Comparison of ENCODE assay signal across 19 mouse cellular contexts in genomic region chr7:96943715-96944377, GRCm38 (mm10). TPM values are rescaled to one million over a fixed set of nuclear protein-coding genes. Genes with fewer than 3 reads are reported as not detected.
DNase-seq lines count a peak whose midpoint lies in the region; ATAC-seq and TF ChIP-seq lines count a peak whose summit lies in the region.
"Had no signal": no experiment of that assay in that cellular context is flagged by ENCODE, and none has a peak within 500 bp of the region (broad histone marks: within the 10 kb centered on the region; RNA-seq: fewer than 3 reads in every experiment).

No protein-coding gene starts in this region.

- no peak for TF ChIP-seq CTCF in forebrain, postnatal 0 days (IDR thresholded peaks at IDR 0.05; ENCODE audit: low read depth)
- no peak for TF ChIP-seq CTCF in brain, embryonic 14.5 days (IDR thresholded peaks at IDR 0.05; ENCODE audit: borderline replicate concordance, extremely low read depth, insufficient read depth, insufficient read length)

- peak overlapping the region; percentile 20; the same call in 1 of the 2 replicates for H3K27ac ChIP-seq in forebrain, embryonic 11.5 days (ENCODE audit: low read depth, low read length)
- H3K27ac ChIP-seq in forebrain, postnatal 0 days (ENCODE audit: low read depth, low read length) = no peak overlapping the region
- no peak overlapping the region for H3K27ac ChIP-seq in midbrain, embryonic 15.5 days
- H3K27ac ChIP-seq: forebrain, embryonic 13.5 days; heart, embryonic 15.5 days; hindbrain, embryonic 13.5 days; hindbrain, postnatal 0 days had no signal

- no peak overlapping the region for H3K4me3 ChIP-seq in forebrain, embryonic 11.5 days (ENCODE audit: low read depth, low read length)
- H3K4me3 ChIP-seq in forebrain, postnatal 0 days (ENCODE audit: low read depth, low read length) = no peak overlapping the region
- H3K4me3 ChIP-seq in midbrain, embryonic 15.5 days = no peak overlapping the region
- H3K4me3 ChIP-seq: forebrain, embryonic 13.5 days; heart, embryonic 15.5 days; hindbrain, embryonic 13.5 days had no signal

- WGBS in forebrain, embryonic 11.5 days = 18% methylated on average over 5 of the region's 5 CpGs
- WGBS in forebrain, postnatal 0 days = 17% methylated on average over 5 of the region's 5 CpGs
- 24% methylated on average over 5 of the region's 5 CpGs for WGBS in midbrain, embryonic 15.5 days

- no peak for DNase-seq in forebrain, embryonic 11.5 days (ENCODE audit: low spot score)
- DNase-seq in forebrain, postnatal 0 days = no peak
- peak; percentile 1 for DNase-seq in Muller cell, postnatal 12 days (ENCODE audit: inconsistent ontology term)
- DNase-seq in brain, embryonic 14.5 days (ENCODE audit: low read depth) = peak; percentile 54
- no peak for DNase-seq in gastrocnemius, postnatal 4 days (ENCODE audit: low spot score in 2 of 2)
- DNase-seq: adrenal gland, adult 8-10 months; adrenal gland, postnatal 36 days; cerebellum, adult 11 months; cerebellum, adult 8-10 months; cerebellum, postnatal 25 days; gastrocnemius, postnatal 36 days; heart, adult 18-20 months; heart, postnatal 14 days had no signal

- H3K4me2 ChIP-seq in forebrain, embryonic 11.5 days (ENCODE audit: low read depth, low read length, severe bottlenecking) = no peak overlapping the region
- H3K4me2 ChIP-seq in forebrain, postnatal 0 days (ENCODE audit: low read depth) = no peak overlapping the region
- H3K4me2 ChIP-seq in midbrain, embryonic 15.5 days = no peak overlapping the region
- H3K4me2 ChIP-seq: forebrain, embryonic 13.5 days; heart, embryonic 11.5 days; heart, embryonic 15.5 days; hindbrain, embryonic 13.5 days had no signal

- H3K4me1 ChIP-seq in forebrain, embryonic 11.5 days (replicated peaks; ENCODE audit: control insufficient read depth, insufficient read depth, low read length) = 0 out of 2 replicates have a peak, but pooled peaks cover 3% of the 10 kb centered on the region
- no peaks in the 10 kb centered on the region for H3K4me1 ChIP-seq in forebrain, postnatal 0 days (ENCODE audit: insufficient read depth)
- H3K4me1 ChIP-seq in midbrain, embryonic 15.5 days = no peaks in the 10 kb centered on the region
- H3K4me1 ChIP-seq: heart, embryonic 15.5 days; hindbrain, embryonic 13.5 days had no signal

- H3K9me3 ChIP-seq in forebrain, embryonic 11.5 days (ENCODE audit: control insufficient read depth, low read length) = no peaks in the 10 kb centered on the region
- H3K9me3 ChIP-seq in forebrain, postnatal 0 days (ENCODE audit: low read length) = no peaks in the 10 kb centered on the region
- no peaks in the 10 kb centered on the region for H3K9me3 ChIP-seq in midbrain, embryonic 15.5 days
- H3K9me3 ChIP-seq: forebrain, embryonic 13.5 days; heart, embryonic 15.5 days; hindbrain, embryonic 13.5 days had no signal

- H3K36me3 ChIP-seq in forebrain, embryonic 11.5 days (ENCODE audit: control insufficient read depth, insufficient read depth, low read length) = no peaks in the 10 kb centered on the region
- no peaks in the 10 kb centered on the region for H3K36me3 ChIP-seq in forebrain, postnatal 0 days (ENCODE audit: insufficient read depth)
- H3K36me3 ChIP-seq in midbrain, embryonic 15.5 days (replicated peaks) = no peaks in the 10 kb centered on the region
- H3K36me3 ChIP-seq: heart, embryonic 15.5 days; hindbrain, embryonic 13.5 days had no signal

- no peak for TF ChIP-seq POLR2A in brain, embryonic 14.5 days (IDR thresholded peaks at IDR 0.05; ENCODE audit: borderline replicate concordance, extremely low read depth, insufficient read depth, insufficient read length, poor library complexity, severe bottlenecking)

- peak; percentile 69 for ATAC-seq in forebrain, embryonic 11.5 days (replicated peaks; ENCODE audit: low FRiP score)
- no peak for ATAC-seq in forebrain, postnatal 0 days
- ATAC-seq in midbrain, embryonic 15.5 days (replicated peaks) = peak; percentile 33; the same call in 1 of the 2 replicates
- ATAC-seq: forebrain, embryonic 13.5 days; hindbrain, postnatal 0 days had no signal

- no peak overlapping the region for H3K9ac ChIP-seq in forebrain, embryonic 11.5 days (ENCODE audit: low read length)
- H3K9ac ChIP-seq in forebrain, postnatal 0 days = no peak overlapping the region
- no peak overlapping the region for H3K9ac ChIP-seq in midbrain, embryonic 15.5 days
- H3K9ac ChIP-seq: forebrain, embryonic 13.5 days; heart, embryonic 15.5 days; hindbrain, embryonic 13.5 days had no signal

- H3K27me3 ChIP-seq in forebrain, embryonic 11.5 days (ENCODE audit: control insufficient read depth, insufficient read depth, low read length) = no peaks in the 10 kb centered on the region
- H3K27me3 ChIP-seq in forebrain, postnatal 0 days (ENCODE audit: insufficient read depth, low read length) = no peaks in the 10 kb centered on the region
- H3K27me3 ChIP-seq in midbrain, embryonic 15.5 days (replicated peaks) = no peaks in the 10 kb centered on the region
- H3K27me3 ChIP-seq: forebrain, embryonic 13.5 days; heart, embryonic 15.5 days; hindbrain, embryonic 13.5 days had no signal

RNA-seq across cellular contexts. Expression of gene Nars2, which starts 7.5 kb away (rescaled TPM):
- 28.2 and 29.6 TPM in 2 replicates for polyA plus RNA-seq in forebrain, embryonic 11.5 days (2014; fragmentation: Nextera tagmentation; extraction: Ambion mirVana)
- total RNA-seq in forebrain, postnatal 0 days (2014; rRNA removed) = 15.7 and 17.2 TPM in 2 replicates
- 14.8 and 18.2 TPM in 2 replicates for polyA plus RNA-seq in forebrain, postnatal 0 days (2015; fragmentation: Nextera tagmentation; extraction: Ambion mirVana)
- 7.6 and 8.4 TPM in 2 replicates for polyA plus RNA-seq in brain, embryonic 14.5 days (2012; rRNA removed)
- 15.2 and 17.5 TPM in 2 replicates for polyA plus RNA-seq in midbrain, embryonic 15.5 days (2015; fragmentation: Nextera tagmentation; extraction: Ambion mirVana)
- 10 to 100 TPM; 10.5 to 14.5 TPM for total RNA-seq in gastrocnemius, postnatal 4 days (2021)

Comparison
In these comparisons a context has a peak if more than half of its experiments do, and no peak if none do; other contexts are left out.
1. DNase-seq: peak in Muller cell, postnatal 12 days (single experiment) and brain, embryonic 14.5 days (single experiment); none in forebrain, embryonic 11.5 days (single experiment), forebrain, postnatal 0 days (single experiment) and gastrocnemius, postnatal 4 days (0 of 2).